Mouse (Mus musculus): ENCODE data around the gene Nxph4. TPM values are rescaled to one million over a fixed set of nuclear protein-coding genes. Genes with fewer than 3 reads are reported as not detected.

Nxph4 gene
- polyA plus RNA-seq, 1 experiment from 2014 or later: 9.5 TPM

DNA sequence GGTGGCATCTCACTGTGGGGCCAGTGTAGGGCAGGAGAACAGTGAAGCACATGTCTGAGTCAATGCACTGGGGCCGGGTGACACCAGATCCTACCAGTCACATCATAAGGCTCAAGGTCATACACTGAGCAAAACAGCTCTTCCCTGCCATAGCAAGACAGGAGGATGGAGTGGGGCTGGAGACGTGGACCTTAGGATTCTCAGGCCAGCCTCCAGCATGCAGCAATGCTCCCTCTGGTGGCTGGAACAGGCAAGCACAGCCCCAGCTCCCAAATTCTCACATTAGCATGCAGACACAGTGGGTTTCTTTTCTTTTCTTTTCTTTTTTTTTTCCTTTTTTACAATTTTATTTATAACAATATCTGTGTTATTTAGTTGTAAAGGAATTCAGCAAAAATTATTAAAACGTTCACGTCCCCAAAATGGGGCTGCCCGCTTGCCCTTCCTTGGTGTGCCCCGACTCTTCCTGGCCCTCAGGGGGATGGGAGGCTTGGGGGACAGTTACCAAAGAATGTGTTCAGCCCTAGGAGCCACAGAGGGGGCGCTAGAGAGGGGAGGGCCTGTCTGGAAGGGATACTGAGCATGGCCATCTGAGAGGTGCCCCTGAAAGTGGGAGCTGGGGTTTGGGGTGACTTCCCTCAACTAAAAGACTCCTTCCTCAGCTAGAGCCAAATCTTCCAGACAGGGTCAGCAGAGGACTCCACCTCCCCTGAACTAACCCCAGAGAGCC is 3.7 kb upstream of the Nxph4 start:
- no peak overlapping the region for H3K4me3 ChIP-seq
- H3K27ac ChIP-seq: no peak overlapping the region
- H3K4me1 ChIP-seq: peaks cover 50% of the 10 kb centered on the region
- H3K36me3 ChIP-seq (replicated peaks): peaks cover 48% of the 10 kb centered on the region
- WGBS: 25% methylated on average over 7 of the region's 7 CpGs
- DNase-seq (ENCODE audit: extremely low spot score, low spot score): peak; percentile 81
- peaks cover 47% of the 10 kb centered on the region for H3K27me3 ChIP-seq (ENCODE audit: poor library complexity, severe bottlenecking)
- no peaks in the 10 kb centered on the region for H3K9me3 ChIP-seq

DNA sequence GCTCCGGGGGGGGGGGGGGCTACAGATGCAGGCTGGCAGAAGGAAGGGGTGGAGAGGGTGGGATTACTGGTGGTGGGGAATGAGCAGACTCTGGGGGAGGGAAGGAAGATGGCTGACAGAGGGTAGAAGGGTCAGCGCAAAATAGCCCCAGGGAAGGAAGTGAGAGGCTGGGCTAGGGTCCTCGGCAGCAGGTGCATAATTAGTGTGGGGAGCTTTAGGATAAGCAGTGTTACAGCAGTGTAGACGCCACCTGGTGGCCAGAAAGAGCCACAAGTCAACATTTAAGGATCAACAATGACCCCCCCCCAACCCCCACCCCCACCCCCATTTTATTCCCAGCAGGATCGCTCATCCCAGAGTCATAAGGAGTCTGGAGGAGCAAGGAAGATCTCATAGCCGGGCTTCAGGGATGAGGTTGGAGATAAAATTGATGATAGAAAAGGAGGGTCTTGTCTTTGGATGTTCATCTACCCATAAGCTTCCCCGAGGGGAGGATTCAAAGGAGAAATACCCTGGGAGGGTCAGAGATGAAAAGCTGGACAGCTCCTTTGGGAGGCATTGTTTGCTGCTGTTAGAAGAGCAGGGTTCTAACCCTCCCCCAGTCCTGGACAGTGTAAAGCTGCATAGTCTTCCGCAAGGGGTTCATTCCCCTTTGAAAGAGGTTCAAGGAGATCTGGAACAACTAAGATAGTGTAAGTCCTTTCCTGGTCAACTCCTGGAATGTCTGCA is 2.4 kb upstream of the Nxph4 start:
- peaks cover 36% of the 10 kb centered on the region for H3K36me3 ChIP-seq (replicated peaks)
- no peak overlapping the region for H3K27ac ChIP-seq
- WGBS: 12% methylated on average over 8 of the region's 8 CpGs
- DNase-seq (ENCODE audit: extremely low spot score, low spot score): peak; percentile 61
- H3K9me3 ChIP-seq: no peaks in the 10 kb centered on the region
- H3K27me3 ChIP-seq (ENCODE audit: poor library complexity, severe bottlenecking): peaks cover 59% of the 10 kb centered on the region
- no peak overlapping the region for H3K4me3 ChIP-seq
- H3K4me1 ChIP-seq: peaks cover 57% of the 10 kb centered on the region

DNA sequence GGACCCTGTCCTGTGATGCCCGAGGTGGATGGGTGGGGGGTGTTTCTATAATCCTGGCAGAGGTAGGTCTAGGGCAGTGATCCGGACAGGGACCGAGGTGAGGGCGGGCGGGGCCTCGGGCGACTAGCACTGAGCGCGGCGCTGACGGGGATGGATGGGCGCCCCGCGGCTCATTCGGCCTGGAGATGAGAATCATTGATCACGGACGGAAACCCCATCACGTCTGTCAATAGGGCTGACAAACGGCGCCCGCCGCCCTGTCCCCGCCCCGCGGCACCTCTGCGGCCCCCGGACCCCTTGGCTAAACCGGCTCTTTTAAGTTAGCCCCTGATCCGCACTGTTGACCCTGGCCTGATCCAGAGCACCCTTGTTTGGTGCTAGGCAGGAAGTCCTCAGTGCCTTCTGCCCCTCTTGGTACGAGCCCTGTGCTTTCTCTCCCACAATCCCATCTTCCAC is 598 bp upstream of the Nxph4 start:
- peak overlapping the region; percentile 53 for H3K4me3 ChIP-seq
- H3K4me1 ChIP-seq: peaks cover 74% of the 10 kb centered on the region
- peaks cover 77% of the 10 kb centered on the region for H3K27me3 ChIP-seq (ENCODE audit: poor library complexity, severe bottlenecking)
- 2% methylated on average over 30 of the region's 30 CpGs for WGBS
- no peaks in the 10 kb centered on the region for H3K9me3 ChIP-seq
- no peak for DNase-seq (ENCODE audit: extremely low spot score, low spot score)
- H3K27ac ChIP-seq: peak overlapping the region; percentile 48; the same call in 1 of the 2 replicates
- H3K36me3 ChIP-seq (replicated peaks): peaks cover 18% of the 10 kb centered on the region

DNA sequence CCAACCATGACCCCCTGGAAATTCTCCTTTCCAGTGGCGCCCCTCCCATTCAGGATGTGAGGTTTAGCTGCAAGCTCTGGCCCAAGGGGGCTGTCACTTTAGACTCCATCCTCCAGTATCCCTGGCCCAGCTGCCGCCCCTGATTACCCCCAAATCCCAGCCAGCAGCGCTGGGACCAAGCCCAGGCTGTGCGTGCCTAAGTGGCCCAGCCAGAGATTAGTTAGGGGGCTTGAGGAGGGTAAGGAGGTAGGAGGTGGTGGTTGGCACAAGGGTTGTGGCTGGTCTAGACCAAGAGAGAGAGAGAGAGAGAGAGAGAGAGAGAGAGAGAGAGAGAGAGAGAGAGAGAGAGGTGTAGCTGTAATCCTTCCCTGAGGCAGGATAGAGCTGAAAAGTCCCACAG is 2.8 kb downstream of the Nxph4 start:
- Histone ChIP-seq H3K4me1 (peaks cover 93% of the 10 kb centered on the region), H3K36me3 (replicated peaks) (no peaks in the 10 kb centered on the region), H3K9me3 (no peaks in the 10 kb centered on the region), H3K4me3 (peak overlapping the region; percentile 53), H3K27ac (no peak overlapping the region; the same call in 1 of the 2 replicates), H3K27me3 (ENCODE audit: poor library complexity, severe bottlenecking) (peaks cover 100% of the 10 kb centered on the region)
- 0% methylated on average over 4 of the region's 4 CpGs for WGBS
- DNase-seq (ENCODE audit: extremely low spot score, low spot score): no peak

DNA sequence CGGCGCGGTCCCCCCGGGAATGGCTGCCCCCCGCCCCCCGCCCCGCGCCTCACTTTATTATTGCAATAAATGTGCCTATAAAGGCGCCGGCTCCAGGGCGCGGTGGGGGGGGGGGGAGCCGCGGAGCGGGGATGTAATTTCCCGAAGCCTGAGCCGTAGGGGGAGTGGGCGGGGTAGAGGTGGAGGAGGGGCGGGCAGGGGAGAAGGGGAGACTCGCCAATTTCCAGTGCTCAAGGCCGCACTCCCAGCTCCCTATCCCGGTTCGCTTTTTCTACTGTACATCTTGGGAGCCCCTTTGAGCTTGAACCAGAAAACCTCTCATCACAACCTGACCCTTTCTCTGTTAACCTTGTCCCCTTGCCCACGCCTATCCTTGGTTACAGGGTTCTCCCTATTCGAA is 3.4 kb downstream of the Nxph4 start:
- no peak for DNase-seq (ENCODE audit: extremely low spot score, low spot score)

DNA sequence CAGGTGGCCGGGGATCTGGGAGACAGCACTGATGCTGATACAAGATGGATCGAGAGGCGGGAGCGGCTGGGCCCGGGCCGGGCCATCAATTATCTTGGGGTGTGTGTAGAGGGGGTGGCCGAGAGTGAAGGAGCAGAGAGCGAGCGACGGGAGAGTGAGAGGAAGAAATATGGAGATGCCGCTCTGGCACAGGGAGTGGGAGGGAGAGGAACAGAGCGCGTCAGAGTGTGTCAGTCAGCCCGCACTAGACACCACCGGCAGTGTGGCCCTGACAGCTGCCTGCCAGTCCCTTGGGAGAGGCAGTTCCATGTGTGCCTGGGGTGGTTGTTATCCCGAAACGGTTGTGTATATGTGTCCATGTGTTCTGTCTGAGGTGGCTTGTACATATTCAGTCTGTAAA is 6.9 kb downstream of the Nxph4 start:
- peaks cover 85% of the 10 kb centered on the region for H3K4me1 ChIP-seq
- H3K9me3 ChIP-seq: no peaks in the 10 kb centered on the region
- peak overlapping the region; percentile 19; the same call in 1 of the 2 replicates for H3K4me3 ChIP-seq
- 2% methylated on average over 17 of the region's 17 CpGs for WGBS
- 0 out of 2 replicates have a peak overlapping the region, but pooled peaks have one; percentile 22 for H3K27ac ChIP-seq
- peaks cover 100% of the 10 kb centered on the region for H3K27me3 ChIP-seq (ENCODE audit: poor library complexity, severe bottlenecking)
- DNase-seq (ENCODE audit: extremely low spot score, low spot score): no peak
- no peaks in the 10 kb centered on the region for H3K36me3 ChIP-seq (replicated peaks)

More for the DNA sequence above, 3.4 kb downstream of the Nxph4 start:
- under 1% methylated on average over 24 of the region's 25 CpGs for WGBS
- Histone ChIP-seq H3K4me1 (peaks cover 93% of the 10 kb centered on the region), H3K9me3 (no peaks in the 10 kb centered on the region), H3K27ac (peak overlapping the region; percentile 25; the same call in 1 of the 2 replicates), H3K36me3 (replicated peaks) (no peaks in the 10 kb centered on the region), H3K27me3 (ENCODE audit: poor library complexity, severe bottlenecking) (peaks cover 100% of the 10 kb centered on the region), H3K4me3 (peak overlapping the region; percentile 53)

DNA sequence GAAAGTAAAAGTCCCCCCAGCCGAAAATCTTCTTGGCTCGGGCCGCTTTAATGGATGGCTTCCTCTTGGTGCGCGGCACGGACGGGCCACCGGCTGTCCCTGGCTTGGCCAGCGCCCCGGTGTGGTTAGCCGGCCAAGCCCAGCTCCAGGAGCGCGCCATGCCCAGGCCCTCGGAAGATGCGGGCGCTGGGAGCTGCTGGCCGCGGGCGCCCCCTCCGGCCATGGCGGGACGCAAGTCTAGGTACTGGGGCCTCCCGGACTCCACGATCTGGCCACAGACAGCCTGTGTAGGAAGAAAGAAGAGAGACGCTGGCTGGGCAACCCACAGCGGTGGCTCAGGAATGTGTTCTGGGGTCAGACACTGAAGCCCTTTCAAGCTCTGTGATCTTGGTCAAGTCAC is 7.7 kb downstream of the Nxph4 start:
- no peak overlapping the region for H3K27ac ChIP-seq

DNA sequence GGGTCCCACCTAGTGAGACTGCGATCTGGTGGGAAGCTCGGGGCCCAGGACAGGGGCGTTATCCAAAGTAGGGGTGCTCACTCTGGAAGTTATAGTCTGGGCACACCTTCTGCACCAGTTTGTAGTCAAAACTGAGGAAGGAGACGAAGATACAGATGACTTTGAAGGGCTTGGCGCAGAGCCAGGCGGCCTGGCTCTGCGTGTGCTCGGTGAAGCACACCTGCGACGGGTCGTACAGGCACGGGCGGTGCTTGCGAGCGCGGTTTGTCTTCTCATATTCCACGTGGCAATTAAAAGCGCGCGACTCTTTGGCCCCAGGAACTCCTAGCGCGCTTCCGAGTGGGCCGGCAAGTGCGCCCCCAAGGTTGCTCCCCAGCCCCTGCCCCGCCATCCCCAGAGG is 8.3 kb downstream of the Nxph4 start:
- Histone ChIP-seq H3K36me3 (replicated peaks) (no peaks in the 10 kb centered on the region), H3K4me1 (peaks cover 81% of the 10 kb centered on the region), H3K9me3 (no peaks in the 10 kb centered on the region), H3K27me3 (ENCODE audit: poor library complexity, severe bottlenecking) (peaks cover 85% of the 10 kb centered on the region), H3K27ac (peak overlapping the region; percentile 35; the same call in 1 of the 2 replicates), H3K4me3 (peak overlapping the region; percentile 42)
- 2% methylated on average over 26 of the region's 26 CpGs for WGBS
- DNase-seq (ENCODE audit: extremely low spot score, low spot score): no peak

More for the DNA sequence above, 7.7 kb downstream of the Nxph4 start:
- WGBS: under 1% methylated on average over 26 of the region's 26 CpGs
- DNase-seq (ENCODE audit: extremely low spot score, low spot score): peak; percentile 72
- Histone ChIP-seq H3K9me3 (no peaks in the 10 kb centered on the region), H3K27me3 (ENCODE audit: poor library complexity, severe bottlenecking) (peaks cover 92% of the 10 kb centered on the region), H3K36me3 (replicated peaks) (no peaks in the 10 kb centered on the region), H3K4me1 (peaks cover 81% of the 10 kb centered on the region), H3K4me3 (peak overlapping the region; percentile 42)

DNA sequence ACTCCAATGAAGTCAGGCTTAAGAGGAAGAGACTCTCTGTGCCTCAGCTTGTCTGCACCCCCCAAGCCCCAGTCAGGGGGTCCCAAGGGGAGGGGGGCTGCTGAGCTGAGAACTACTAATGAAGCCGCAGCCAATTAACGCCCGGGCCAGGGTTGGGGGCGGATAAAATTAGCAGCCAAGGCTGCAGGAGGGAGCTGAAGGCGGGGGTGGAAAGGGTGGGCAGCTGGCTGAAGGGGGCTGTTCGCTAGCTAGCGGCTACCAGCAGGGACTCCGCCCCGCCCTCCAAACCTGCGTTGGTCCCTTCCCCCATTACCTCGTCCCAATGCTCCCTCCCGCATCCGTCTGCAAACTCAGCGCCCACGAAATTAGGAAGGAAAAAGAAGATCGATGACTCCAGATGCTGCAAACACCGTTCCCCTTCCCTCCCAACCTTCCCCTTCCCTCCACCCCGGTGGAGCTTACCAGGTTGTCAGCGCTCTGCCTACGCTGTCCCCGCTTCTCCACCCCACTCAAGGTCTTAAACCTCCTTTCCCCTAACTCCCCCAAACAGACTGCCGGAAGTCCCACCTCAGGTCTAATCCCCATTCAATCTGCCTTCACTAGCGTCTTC is 9.6 kb downstream of the Nxph4 start:
- H3K4me1 ChIP-seq: peaks cover 83% of the 10 kb centered on the region
- peaks cover 85% of the 10 kb centered on the region for H3K27me3 ChIP-seq (ENCODE audit: poor library complexity, severe bottlenecking)
- peaks cover 12% of the 10 kb centered on the region for H3K36me3 ChIP-seq (replicated peaks)
- H3K27ac ChIP-seq: peak overlapping the region; percentile 32; the same call in 1 of the 2 replicates
- peak overlapping the region; percentile 42 for H3K4me3 ChIP-seq
- peaks cover 3% of the 10 kb centered on the region; the same call in 1 of the 2 replicates for H3K9me3 ChIP-seq
- WGBS: under 1% methylated on average over 23 of the region's 23 CpGs
- DNase-seq (ENCODE audit: extremely low spot score, low spot score): no peak

DNA sequence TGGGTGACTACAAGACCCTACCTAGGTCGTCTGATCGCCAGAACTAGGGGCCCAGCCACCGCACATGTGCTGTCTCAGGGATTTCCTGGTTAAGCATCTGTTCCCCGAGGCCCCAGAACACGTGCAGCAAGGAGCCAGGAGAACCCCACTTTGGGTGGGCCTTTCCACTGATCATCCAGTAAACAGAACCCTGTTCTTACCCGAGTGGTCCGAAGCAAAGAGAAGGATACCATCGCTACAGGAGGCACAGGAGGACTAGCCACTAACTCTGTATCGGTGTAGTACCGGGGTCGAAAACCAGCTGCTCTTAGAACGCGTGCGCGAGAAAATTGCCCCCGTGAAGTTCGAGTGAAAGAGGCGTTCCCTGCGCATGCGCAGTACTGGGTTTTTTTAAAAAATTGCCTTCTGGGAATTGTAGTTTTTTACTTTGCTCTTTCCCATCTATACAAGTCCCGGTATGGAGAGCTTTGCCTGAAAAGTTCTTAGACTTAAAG is 12.2 kb downstream of the Nxph4 start, which contains the start of gene Shmt2:
TSS of gene Shmt2 (minus strand) at position 357 of the 494 bp plus-strand sequence.
- H3K4me1 ChIP-seq: peaks cover 68% of the 10 kb centered on the region
- peak within 1 kb of the TSS; percentile 87 for H3K27ac ChIP-seq
- peaks cover 38% of the 10 kb centered on the region for H3K36me3 ChIP-seq (replicated peaks)
- H3K4me3 ChIP-seq: peak within 1 kb of the TSS; percentile 69
- under 1% methylated on average over 21 of the region's 21 CpGs for WGBS
- DNase-seq (ENCODE audit: extremely low spot score, low spot score): peak; percentile 89
- peaks cover 11% of the 10 kb centered on the region; the same call in 1 of the 2 replicates for H3K9me3 ChIP-seq
- peaks cover 85% of the 10 kb centered on the region for H3K27me3 ChIP-seq (ENCODE audit: poor library complexity, severe bottlenecking)

DNA sequence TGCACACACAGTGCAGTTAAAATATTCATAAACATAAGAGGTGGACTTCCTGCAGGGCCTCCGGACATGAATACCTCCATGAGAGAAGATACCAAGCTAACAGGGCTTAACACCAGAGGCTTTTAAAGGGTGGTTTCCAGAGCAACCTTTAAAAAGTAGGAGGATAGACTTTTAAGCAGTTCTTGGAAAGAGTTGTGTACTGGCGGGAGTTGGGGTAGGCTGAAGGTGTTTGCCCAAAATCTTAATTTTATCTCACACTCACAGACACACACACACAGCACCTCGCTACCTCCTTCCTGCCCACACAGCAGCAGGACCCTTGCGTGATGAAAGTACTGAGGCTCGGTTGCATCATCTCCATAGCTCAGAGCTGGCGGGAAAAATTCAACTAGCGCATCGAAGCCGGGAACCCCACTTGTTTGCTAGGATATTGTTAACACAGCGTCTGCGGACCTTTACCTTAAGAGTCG is 12.7 kb downstream of the Nxph4 start:
- Histone ChIP-seq H3K27ac (peak overlapping the region; percentile 87), H3K36me3 (replicated peaks) (peaks cover 41% of the 10 kb centered on the region), H3K4me1 (peaks cover 68% of the 10 kb centered on the region), H3K9me3 (peaks cover 11% of the 10 kb centered on the region; the same call in 1 of the 2 replicates), H3K27me3 (ENCODE audit: poor library complexity, severe bottlenecking) (peaks cover 85% of the 10 kb centered on the region), H3K4me3 (peak overlapping the region; percentile 69)
- no peak for DNase-seq (ENCODE audit: extremely low spot score, low spot score)
- 14% methylated on average over 12 of the region's 12 CpGs for WGBS

DNA sequence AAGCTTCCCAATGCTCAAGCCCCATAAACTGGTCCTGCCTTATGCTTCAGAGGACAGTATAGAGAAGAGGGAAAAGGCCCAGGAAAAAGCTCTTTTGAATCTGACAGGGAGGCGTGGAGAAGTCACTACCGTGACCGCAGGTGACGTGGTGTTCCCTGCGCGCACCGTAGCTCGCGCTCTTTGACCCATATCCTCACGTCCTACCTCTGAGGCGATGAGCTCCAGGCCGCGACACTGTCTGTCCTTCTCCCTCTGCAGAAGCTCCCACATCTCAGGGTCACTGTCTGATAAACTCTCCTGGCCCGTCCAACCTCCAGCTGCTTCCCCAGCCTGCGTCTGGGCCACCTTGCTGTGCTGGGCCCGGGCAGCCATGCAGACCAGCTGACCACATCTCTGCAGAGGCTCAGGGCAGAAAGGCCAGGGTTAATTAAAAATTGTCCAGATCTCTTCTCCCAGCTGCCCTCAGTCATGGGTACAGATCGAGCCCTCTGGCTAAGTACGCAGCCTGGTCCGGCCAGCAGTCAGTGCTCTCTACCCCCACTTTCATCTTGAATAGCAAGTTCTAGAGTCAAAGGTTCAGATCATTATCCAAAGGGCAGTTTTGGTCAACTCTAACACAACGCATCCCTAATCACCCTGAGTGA is 13.5 kb downstream of the Nxph4 start:
- H3K4me3 ChIP-seq: peak overlapping the region; percentile 69
- peaks cover 85% of the 10 kb centered on the region for H3K27me3 ChIP-seq (ENCODE audit: poor library complexity, severe bottlenecking)
- no peak overlapping the region for H3K27ac ChIP-seq

More for the DNA sequence above, 13.5 kb downstream of the Nxph4 start:
- WGBS: 85% methylated on average over 20 of the region's 20 CpGs
- Histone ChIP-seq H3K36me3 (replicated peaks) (peaks cover 41% of the 10 kb centered on the region), H3K4me1 (peaks cover 68% of the 10 kb centered on the region), H3K9me3 (peaks cover 11% of the 10 kb centered on the region; the same call in 1 of the 2 replicates)
- no peak for DNase-seq (ENCODE audit: extremely low spot score, low spot score)

Data from forebrain, embryonic 10.5 days (tissue).